Mouse (Mus musculus) kidney, adult 2 months (tissue): ENCODE data around the gene Nub1.

Experiments used
- CTCF ChIP-seq: fragments of 200-500 bp; conservative IDR thresholded peaks from 2 replicates; pipeline ENCODE4 v1.5.1; 2011; ENCODE audit warnings: low read depth, mild to moderate bottlenecking, control low read depth, low read length, moderate library complexity, mixed read lengths; ENCODE audit not compliant: insufficient read depth, insufficient read length
- POLR2A ChIP-seq: fragments of 200-500 bp; IDR thresholded peaks from one replicate; pipeline ENCODE4 v1.6.1; 2011; ENCODE audit warnings: low read depth, low read length, control low read depth

DNA sequence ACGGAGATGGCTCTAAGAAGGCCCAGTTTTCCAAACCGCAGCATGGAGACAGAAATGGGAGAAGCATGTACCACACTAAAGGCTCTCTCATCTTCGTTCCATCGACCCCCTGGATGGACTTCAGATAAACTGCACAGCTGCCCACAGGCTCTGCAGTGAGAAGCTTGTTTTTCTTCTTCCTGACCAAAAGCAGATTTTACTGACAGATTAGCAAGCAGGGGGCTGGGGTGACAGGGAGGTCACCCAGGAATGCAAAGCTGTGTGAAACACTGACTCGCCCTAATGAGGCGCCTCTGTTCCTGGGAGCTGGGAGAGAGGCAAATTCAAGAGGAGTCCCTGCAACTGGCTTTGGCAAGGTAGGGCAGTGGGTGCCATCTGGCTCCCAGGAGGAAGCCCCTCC lies 62.2 kb downstream of the Nub1 start:
- TF ChIP-seq POLR2A (no peak), CTCF (no peak)
